Mouse (Mus musculus) urinary bladder, postnatal 4 days (tissue): ENCODE measurements around the gene Col13a1.

ENCODE experiments used
- DNase-seq, 2 experiments: peaks; one replicate each; pipeline ENCODE4 v3.0.0; 2021 to 2022; ENCODE audit warnings: low spot score in 2 of 2

Gene Col13a1

GRCm38 (mm10) chr10:61905308-61905707 is 73.6 kb downstream of the Col13a1 start:
- no peak for DNase-seq

- no peak for DNase-seq
Observed at GRCm38 (mm10) chr10:61898116-61898515, 80.8 kb downstream of the Col13a1 start.

- no peak for DNase-seq
Observed at GRCm38 (mm10) chr10:61894564-61894963, 84.3 kb downstream of the Col13a1 start.

- DNase-seq = no peak
Observed at GRCm38 (mm10) chr10:61891138-61891537, 87.8 kb downstream of the Col13a1 start.

GRCm38 (mm10) chr10:61890294-61890693 is 88.6 kb downstream of the Col13a1 start:
- DNase-seq = no peak

- DNase-seq = peak in 1 of 2 experiments; percentile 53
Observed at GRCm38 (mm10) chr10:61879427-61879826, 99.5 kb downstream of the Col13a1 start.

- DNase-seq = peak; percentile 61 to 84
Observed at GRCm38 (mm10) chr10:61877787-61878186, 101.1 kb downstream of the Col13a1 start.

- DNase-seq = no peak
Observed at GRCm38 (mm10) chr10:61869796-61870195, 109.1 kb downstream of the Col13a1 start.

GRCm38 (mm10) chr10:61866045-61866580 is 112.8 kb downstream of the Col13a1 start:
- no peak for DNase-seq

GRCm38 (mm10) chr10:61859451-61859850 is 119.5 kb downstream of the Col13a1 start:
- DNase-seq = no peak

- DNase-seq = no peak
Observed at GRCm38 (mm10) chr10:61855139-61855675, 123.7 kb downstream of the Col13a1 start.

GRCm38 (mm10) chr10:61852824-61853223 is 126.1 kb downstream of the Col13a1 start:
- DNase-seq = no peak

- DNase-seq = peak in 1 of 2 experiments; percentile 32
Observed at GRCm38 (mm10) chr10:61848553-61848952, 130.4 kb downstream of the Col13a1 start.

- DNase-seq = no peak
Observed at GRCm38 (mm10) chr10:61845476-61845875, 133.4 kb downstream of the Col13a1 start.

- DNase-seq = no peak
Observed at GRCm38 (mm10) chr10:61844475-61844874, 134.4 kb downstream of the Col13a1 start.

- no peak for DNase-seq
Observed at GRCm38 (mm10) chr10:61842261-61842660, 136.6 kb downstream of the Col13a1 start.

- DNase-seq = no peak
Observed at GRCm38 (mm10) chr10:61839326-61839725, 139.6 kb downstream of the Col13a1 start.

- peak in 1 of 2 experiments; percentile 40 for DNase-seq
Observed at GRCm38 (mm10) chr10:61838769-61839168, 140.1 kb downstream of the Col13a1 start.

- no peak for DNase-seq
Observed at GRCm38 (mm10) chr10:61837286-61837685, 141.6 kb downstream of the Col13a1 start.

GRCm38 (mm10) chr10:61834288-61834687 is 144.6 kb downstream of the Col13a1 start:
- no peak for DNase-seq

GRCm38 (mm10) chr10:61832713-61833112 is 146.2 kb downstream of the Col13a1 start:
- DNase-seq = peak in 1 of 2 experiments; percentile 54

- DNase-seq = no peak
Observed at GRCm38 (mm10) chr10:61831741-61832140, 147.2 kb downstream of the Col13a1 start.

- no peak for DNase-seq
Observed at GRCm38 (mm10) chr10:61831251-61831650, 147.7 kb downstream of the Col13a1 start.

- DNase-seq = no peak
Observed at GRCm38 (mm10) chr10:61830817-61831216, 148.1 kb downstream of the Col13a1 start.
